Mouse (Mus musculus) T-helper 1 cell (primary cell): ENCODE data around the gene Mip.
"Not testable (repeated sequence)": the region's sequence is repeated elsewhere in the genome, so short reads cannot be mapped to it uniquely, and the experiment has no call there.

ENCODE experiments used
- in situ Hi-C: fragments of 300-600 bp; cut with MboI, MseI; formaldehyde crosslinking; loops from one replicate; pipeline ENCODE4 v1.15.1; 2025; ENCODE audit warnings: high pct_unique_total_duplicates

Gene Mip

GRCm38 (mm10) chr10:128247020-128247732 lies 21.5 kb downstream of the Mip start:
- in situ Hi-C loops: no loop called here

DNA sequence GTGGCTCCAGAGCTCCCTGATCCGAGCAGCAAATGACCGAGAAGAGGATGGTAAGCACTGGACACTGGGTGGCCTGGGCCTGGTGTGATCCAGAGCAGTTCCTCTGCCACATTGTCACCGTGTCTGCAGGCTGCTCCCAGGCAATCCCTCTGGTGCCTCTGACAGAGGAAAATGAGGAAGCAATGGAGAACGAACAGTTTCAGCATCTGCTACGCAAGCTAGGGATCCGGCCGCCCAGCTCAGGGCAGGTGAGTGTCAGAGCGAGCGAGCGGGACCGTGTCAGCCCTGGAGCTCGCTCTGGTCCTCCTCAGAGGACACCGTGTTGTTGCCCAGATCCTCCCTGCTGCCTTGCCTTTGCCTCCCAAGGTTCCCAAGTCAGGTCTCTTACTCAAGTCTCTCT lies 24.9 kb downstream of the Mip start:
- in situ Hi-C loops: no loop called here

DNA sequence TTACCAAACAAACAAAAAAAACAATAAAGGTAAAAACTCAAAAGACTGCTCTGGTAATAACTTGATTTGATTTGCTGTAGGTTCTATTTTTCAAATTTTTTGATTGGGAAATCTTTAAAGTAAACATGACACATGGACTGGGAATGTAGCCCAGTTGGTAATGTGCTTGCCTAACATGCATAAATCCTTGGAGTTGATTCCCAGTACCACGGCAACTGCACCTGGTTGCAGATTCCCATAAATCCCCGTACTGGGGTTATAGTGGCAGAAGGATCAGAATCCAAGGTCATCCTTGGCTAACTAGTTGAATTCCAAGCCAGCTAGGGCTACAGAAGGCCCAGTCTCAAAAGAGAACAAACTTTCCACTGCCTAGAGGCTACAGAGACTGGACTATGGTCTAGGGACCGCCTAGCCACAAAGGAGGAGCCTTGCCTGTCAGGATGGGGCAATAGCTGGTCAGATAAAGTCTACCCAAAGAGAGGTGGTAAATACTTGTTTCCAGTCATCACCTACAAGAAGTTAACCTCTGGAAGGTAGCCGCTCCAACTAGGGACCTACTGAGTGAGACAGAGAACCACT lies 28.1 kb downstream of the Mip start, which contains the start of gene Apon:
Apon (plus strand) TSS at position 420 of the 579 bp plus-strand sequence.
- in situ Hi-C loops: no loop called here

DNA sequence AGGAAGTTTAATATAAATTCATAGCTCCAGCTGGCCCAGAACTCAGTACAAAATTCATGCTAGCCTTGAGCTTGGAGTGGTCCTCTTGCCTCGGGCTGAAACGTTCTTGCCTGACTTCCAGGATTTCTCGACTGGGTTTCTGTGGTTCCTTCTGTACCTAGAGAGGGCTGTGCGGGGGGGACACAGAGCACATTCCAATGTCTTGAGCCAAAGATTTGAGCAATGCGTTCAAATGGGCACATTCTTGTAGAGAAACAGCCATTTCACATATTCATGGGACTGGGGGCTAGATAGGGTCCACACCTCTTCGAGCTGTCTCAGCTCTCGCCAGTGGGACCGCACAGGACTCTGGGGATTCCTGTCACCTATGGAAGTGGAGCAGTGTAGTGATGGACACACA lies 30.3 kb downstream of the Mip start:
- in situ Hi-C loops: no loop called here

- in situ Hi-C loops: no loop called here
These were observed 30.7 kb downstream of the Mip start for GRCm38 (mm10) chr10:128256328-128256727.

DNA sequence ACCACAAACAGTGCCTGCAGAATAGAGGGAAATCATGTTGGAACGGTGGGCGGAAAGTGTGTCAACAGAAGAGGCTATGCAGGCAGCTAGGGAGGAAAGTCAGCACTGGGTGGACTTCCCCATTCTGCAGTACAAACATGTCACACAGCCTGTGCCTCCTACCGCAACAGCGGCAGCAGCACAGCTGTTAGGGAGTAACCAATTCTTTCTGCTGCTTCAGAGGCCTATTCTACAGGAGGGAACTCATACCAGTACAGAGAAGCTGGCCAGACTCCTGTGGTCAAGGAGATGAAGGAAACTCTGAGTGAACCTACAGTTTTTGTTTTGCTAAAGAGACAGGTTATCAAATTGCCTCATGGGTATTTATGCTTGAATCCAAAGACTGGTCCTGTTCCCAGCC lies 33.3 kb downstream of the Mip start:
- in situ Hi-C loops: no loop called here

- in situ Hi-C loops: no loop called here
These were observed 34.3 kb downstream of the Mip start for GRCm38 (mm10) chr10:128259946-128260345.

- in situ Hi-C loops: not testable (repeated sequence)
These were observed 34.7 kb downstream of the Mip start for GRCm38 (mm10) chr10:128260376-128260775.

GRCm38 (mm10) chr10:128262300-128262699 lies 36.7 kb downstream of the Mip start:
- in situ Hi-C loops: no loop called here

GRCm38 (mm10) chr10:128263393-128264310 lies 38.0 kb downstream of the Mip start:
- in situ Hi-C loops: no loop called here

DNA sequence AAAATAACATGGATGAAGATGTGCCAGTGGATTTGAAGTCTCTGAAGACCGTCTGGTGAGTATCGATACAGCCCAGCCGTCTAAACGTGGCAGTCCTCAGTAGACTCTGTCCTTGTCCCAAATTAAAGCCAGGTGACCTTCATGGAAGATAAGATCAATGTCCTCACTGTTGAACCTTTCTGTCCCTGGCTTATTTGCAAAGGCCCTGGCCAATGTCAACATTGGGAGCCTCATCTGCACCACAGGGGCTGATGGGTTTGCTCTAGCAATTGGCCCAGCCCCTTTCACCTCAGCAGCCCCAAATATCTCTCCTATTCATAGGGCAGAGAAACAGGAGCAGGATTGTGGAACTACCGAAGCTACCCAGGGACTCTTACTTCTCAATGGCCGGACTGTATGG lies 42.7 kb downstream of the Mip start, which contains the start of gene Apof:
Apof (plus strand) TSS at position 301 of the 400 bp plus-strand sequence.
- in situ Hi-C loops: no loop called here

DNA sequence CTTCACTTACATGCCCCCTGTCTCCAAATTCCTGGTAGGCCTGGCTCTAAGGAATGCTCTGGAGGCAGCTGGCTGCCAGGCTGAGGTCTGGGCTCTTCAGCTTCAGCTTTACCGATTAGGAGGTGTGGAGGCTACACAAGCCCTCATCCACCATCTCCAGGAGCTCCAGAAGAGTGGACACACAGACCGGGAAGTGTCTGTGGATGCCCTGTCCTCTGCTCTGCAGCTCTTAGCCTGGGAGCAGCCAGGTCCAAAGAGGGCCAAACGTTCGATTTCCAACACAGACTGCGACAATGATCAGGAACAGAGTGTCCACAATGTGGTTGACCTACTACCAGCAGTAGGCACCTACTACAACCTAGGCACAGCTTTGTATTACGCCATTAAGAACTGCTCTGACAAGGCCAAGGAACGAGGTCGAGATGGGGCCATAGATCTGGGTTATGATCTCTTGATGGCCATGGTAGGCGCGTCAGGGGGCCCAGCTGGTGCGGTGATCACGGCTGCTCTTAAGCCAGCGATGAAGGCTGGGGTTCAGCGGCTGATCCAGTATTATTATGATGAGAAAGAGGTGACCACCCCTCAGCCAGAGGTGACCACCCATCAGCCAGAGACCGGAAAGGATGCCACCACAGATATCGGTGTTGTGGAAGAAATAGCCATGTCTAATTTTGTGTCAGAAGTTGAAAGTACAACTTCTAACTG lies 43.7 kb downstream of the Mip start:
- in situ Hi-C loops: no loop called here

GRCm38 (mm10) chr10:128270287-128270841 lies 44.7 kb downstream of the Mip start, which contains the start of gene Stat2:
Gene Stat2, plus strand, starts transcription at chr10:128270559.
- in situ Hi-C loops: no loop called here

DNA sequence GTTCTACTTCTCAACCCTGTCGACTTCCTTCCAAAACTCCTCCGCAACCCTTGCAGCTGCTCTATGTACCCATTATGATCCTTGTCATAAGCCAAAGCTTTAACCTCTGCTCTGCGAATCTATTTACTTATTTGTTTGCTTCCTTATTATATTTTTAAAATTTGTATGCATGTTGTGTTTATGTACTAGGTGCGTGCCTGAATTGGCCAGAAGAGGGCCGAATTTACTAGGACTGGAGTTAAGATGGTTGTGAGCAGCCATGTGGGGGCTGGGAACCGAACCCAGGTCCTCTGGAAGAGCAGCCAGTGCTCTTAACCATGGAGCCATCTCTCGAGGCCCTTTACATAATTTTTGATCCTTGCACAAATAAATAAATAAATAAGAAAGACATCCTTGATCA lies 45.2 kb downstream of the Mip start:
- in situ Hi-C loops: no loop called here

GRCm38 (mm10) chr10:128271883-128272282 lies 46.2 kb downstream of the Mip start:
- in situ Hi-C loops: no loop called here

DNA sequence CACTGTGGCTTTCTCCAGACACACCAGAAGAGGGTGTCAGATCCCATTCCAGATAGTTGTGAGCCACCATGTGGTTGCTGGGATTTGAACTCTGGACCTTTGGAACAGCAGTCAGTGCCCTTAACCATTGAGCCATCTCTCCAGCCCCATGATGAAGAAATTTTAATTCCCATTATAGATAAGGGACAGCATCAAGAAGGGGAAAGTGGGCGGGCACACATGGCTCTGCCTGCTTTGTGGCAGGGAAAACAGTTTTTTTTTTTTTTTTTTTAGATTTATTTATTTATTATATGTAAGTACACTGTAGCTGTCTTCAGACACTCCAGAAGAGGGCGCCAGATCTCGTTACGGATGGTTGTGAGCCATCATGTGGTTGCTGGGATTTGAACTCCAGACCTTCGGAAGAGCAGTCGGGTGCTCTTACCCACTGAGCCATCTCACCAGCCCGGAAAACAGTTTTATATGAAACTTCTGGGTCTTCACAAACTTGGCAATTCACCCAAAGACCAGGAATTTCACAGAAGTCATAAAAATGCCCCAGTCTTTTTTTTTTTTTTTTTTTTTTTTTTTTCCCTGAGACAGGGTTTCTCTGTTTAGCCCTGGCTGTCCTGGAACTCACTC lies 47.3 kb downstream of the Mip start:
- in situ Hi-C loops: not testable (repeated sequence)

DNA sequence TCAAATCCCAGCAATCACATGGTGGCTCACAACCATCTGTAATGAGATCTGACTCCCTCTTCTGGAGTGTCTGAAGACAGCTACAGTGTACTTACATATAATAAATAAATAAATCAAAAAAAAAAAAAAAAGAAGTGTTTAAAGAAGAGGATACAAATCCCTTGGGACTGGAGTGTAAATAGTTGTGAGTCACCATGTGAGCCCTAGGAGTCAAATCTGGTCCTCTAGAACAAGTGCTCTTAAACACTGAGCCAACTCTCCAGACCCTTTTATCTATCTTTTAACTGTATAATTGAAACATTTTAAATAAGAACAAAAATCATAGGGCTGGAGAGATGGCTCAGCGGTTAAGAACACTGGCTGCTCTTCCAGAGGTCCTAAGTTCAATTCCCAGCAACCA lies 49.7 kb downstream of the Mip start:
- in situ Hi-C loops: not testable (repeated sequence)

GRCm38 (mm10) chr10:128278158-128278557 lies 52.5 kb downstream of the Mip start:
- in situ Hi-C loops: no loop called here

DNA sequence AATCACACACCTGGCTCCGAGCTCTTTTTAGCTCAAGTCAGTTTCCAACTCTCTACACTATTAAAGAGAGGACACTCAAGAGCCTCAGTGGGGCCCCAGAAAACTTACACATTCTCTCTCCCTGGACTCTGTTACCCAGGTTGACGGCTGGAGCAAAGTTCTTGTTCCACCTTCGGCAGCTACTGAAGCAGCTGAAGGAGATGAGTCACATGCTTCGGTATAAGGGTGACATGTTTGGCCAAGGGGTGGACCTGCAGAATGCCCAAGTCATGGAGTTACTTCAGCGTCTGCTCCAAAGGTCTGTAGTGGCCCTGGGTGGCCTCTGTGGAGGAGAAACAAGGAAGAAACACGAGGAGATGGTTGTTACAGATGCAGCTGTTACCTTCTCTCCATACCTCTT lies 55.3 kb downstream of the Mip start:
- in situ Hi-C loops: no loop called here
